Mouse (Mus musculus) embryonic facial prominence, embryonic 15.5 days (tissue): ENCODE results near the gene Rpf1. TPM values are rescaled to one million over a fixed set of nuclear protein-coding genes. Genes with fewer than 3 reads are reported as not detected.

Experiments
- ATAC-seq: fragments of 200-750 bp; cut with Nextera tagmentation; 2 replicates; pipeline ENCODE4 v1.8.0; 2017; ENCODE audit warnings: low read depth, moderate TSS enrichment; ENCODE audit not compliant: insufficient number of reproducible peaks, low FRiP score, low TSS enrichment
- H3K27ac ChIP-seq: fragments of 300-500 bp; sonication (generic); replicated peaks from 2 replicates; pipeline ENCODE4 v1.5.1; 2015; ENCODE audit warnings: mild to moderate bottlenecking, inconsistent platforms
- H3K27me3 ChIP-seq: fragments of 300-500 bp; sonication (generic); 2 replicates; pipeline ENCODE4 v1.6.1; 2015; ENCODE audit warnings: inconsistent platforms
- H3K36me3 ChIP-seq: fragments of 300-500 bp; sonication (generic); 2 replicates; pipeline ENCODE4 v1.6.1; 2015; ENCODE audit warnings: mild to moderate bottlenecking, inconsistent platforms
- H3K4me1 ChIP-seq: fragments of 300-500 bp; sonication (generic); 2 replicates; pipeline ENCODE4 v1.6.1; 2015; ENCODE audit warnings: inconsistent platforms
- H3K4me2 ChIP-seq: fragments of 300-500 bp; sonication (generic); replicated peaks from 2 replicates; pipeline ENCODE4 v1.6.1; 2015; ENCODE audit warnings: mild to moderate bottlenecking, inconsistent platforms
- H3K4me3 ChIP-seq: fragments of 300-500 bp; sonication (generic); replicated peaks from 2 replicates; pipeline ENCODE4 v1.5.1; 2015; ENCODE audit warnings: mild to moderate bottlenecking, inconsistent platforms
- H3K9ac ChIP-seq: fragments of 300-500 bp; sonication (generic); 2 replicates; pipeline ENCODE4 v1.6.1; 2015; ENCODE audit warnings: inconsistent platforms
- H3K9me3 ChIP-seq: fragments of 300-500 bp; sonication (generic); replicated peaks from 2 replicates; pipeline ENCODE4 v1.6.1; 2016; ENCODE audit warnings: inconsistent platforms
- WGBS: fragments of 180-500 bp; shearing (Covaris S2); methylation state at CpG from one replicate; pipeline ENCODE4 v1.1.7; 2015; 5-methylcytosine and 5-hydroxymethylcytosine counted together
- polyA plus RNA-seq: library from polyadenylated mRNA; unstranded; fragments of >200 nt; fragmentation: Nextera tagmentation; extraction: Ambion mirVana; gene quantifications from 2 replicates; pipeline ENCODE4 v1.2.1, GENCODE M21; 2015

Gene Rpf1
- polyA plus RNA-seq, 1 experiment from 2014 or later: 40.5 TPM

DNA sequence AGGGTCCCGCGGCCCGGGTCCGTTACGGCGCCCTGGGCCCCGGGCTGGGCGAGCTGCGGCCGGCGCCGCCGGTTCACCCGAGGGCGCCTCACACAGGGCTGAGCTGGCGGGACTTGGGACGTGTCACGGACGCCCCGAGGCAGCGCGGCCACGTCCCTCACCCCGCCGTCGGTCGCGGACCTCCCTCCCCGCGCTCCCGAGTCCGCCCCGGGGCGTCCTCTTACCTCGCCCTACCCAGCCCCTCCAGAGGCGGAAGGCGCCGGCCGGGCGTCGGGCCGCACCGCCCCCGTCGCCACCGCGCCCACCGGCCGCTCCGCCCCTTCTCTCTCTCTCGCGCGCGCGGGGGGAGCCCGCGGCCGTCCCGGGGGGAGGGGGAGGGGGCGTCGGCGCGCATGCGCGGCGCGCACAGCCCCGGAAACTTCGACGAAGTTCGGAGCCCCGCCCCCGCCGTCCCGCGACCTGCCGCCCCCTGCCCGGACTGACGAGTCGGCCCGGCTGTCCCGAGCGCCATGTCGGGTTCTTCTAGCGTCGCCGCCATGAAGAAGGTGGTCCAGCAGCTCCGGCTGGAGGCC is 21.7 kb downstream of the Rpf1 start, which contains the start of the genes Spata1 and Gng5:
Spata1 (minus strand) TSS at position 323 of the 572 bp plus-strand sequence.
Gng5 (plus strand) TSS at position 377 of the 572 bp plus-strand sequence.
- H3K4me2 ChIP-seq: peak within 1 kb of the TSS; percentile 64
- peaks cover 11% of the 10 kb centered on the region; the same call in 1 of the 2 replicates for H3K36me3 ChIP-seq
- no peaks in the 10 kb centered on the region for H3K9me3 ChIP-seq
- WGBS: under 1% methylated on average over 67 of the region's 88 CpGs
- peak within 1 kb of the TSS; percentile 76 for H3K4me3 ChIP-seq
- H3K27me3 ChIP-seq: no peaks in the 10 kb centered on the region
- H3K9ac ChIP-seq: peak within 1 kb of the TSS; percentile 94
- H3K27ac ChIP-seq: peak within 1 kb of the TSS; percentile 96
- peaks cover 17% of the 10 kb centered on the region for H3K4me1 ChIP-seq
- peak; percentile 96 for ATAC-seq

DNA sequence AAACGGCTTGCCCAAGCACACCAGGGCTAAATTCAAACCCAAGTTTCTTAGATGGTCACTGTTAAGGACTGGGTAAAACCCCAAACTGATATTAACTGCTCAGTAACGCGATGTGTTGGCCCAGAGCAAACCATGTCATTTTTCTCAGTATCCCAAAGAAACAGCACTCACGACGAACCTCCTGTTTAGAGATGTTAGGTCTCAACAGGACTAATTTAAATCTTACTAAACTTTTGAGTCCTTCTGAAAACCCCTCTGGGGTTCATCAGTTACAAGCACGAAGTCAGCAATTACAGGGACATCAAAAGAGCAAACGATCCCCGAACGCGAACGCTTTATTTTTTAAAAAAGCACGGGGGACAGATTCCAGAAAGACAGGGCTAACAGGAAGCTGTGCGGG is 22.2 kb downstream of the Rpf1 start:
- H3K27me3 ChIP-seq: no peaks in the 10 kb centered on the region
- peak overlapping the region; percentile 90 for H3K9ac ChIP-seq
- peak overlapping the region; percentile 96 for H3K27ac ChIP-seq
- H3K9me3 ChIP-seq: no peaks in the 10 kb centered on the region
- ATAC-seq: no peak
- peak overlapping the region; percentile 64 for H3K4me2 ChIP-seq
- H3K36me3 ChIP-seq: peaks cover 11% of the 10 kb centered on the region; the same call in 1 of the 2 replicates
- WGBS: 1% methylated on average over 13 of the region's 13 CpGs
- peaks cover 17% of the 10 kb centered on the region for H3K4me1 ChIP-seq
- H3K4me3 ChIP-seq: peak overlapping the region; percentile 76

DNA sequence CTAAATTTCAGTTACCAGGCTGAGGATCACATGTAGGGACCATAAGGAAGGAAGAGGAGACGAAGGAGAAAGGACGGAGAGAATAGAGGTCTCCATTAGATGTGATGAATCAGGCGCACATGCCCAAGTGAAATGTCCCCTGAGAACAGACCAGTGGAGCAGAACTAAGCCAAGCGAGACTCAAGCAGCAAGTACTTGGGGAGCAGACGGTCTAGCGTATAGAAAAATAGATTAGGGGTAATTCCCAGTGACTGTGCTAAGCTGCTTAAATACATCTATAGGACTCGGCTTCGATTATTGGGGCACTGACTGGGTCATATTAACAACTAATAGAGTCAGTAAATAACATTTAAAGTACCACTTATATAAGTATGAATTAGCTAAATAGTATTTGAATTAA is 26.3 kb downstream of the Rpf1 start:
- Histone ChIP-seq H3K36me3 (no peaks in the 10 kb centered on the region), H3K27me3 (no peaks in the 10 kb centered on the region), H3K4me2 (no peak overlapping the region), H3K4me1 (0 out of 2 replicates have a peak, but pooled peaks cover 6% of the 10 kb centered on the region), H3K27ac (no peak overlapping the region), H3K9ac (no peak overlapping the region), H3K9me3 (no peaks in the 10 kb centered on the region), H3K4me3 (no peak overlapping the region)
- ATAC-seq: no peak
- WGBS: 82% methylated on average over 8 of the region's 8 CpGs

DNA sequence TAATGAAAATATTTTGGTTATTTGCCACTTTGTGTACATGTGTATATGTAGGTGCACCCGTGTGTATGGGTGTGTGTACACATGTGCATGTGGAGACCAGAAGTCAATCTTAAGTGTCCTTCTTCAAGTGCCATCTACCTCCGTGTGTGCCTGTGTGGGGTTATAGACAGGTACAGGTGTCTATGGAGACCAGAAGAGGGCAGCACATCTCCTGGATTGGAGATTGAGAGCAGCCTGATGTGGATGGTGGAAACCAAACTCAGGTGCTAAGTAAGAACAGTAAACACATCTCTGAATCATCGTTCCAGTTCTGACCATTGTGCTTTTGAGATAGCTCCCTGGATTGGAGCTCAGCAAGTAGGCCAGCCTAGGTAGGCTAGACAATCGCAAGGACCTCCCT is 34.8 kb downstream of the Rpf1 start:
- Histone ChIP-seq H3K27me3 (no peaks in the 10 kb centered on the region), H3K9me3 (no peaks in the 10 kb centered on the region), H3K4me3 (no peak overlapping the region), H3K9ac (no peak overlapping the region), H3K36me3 (no peaks in the 10 kb centered on the region), H3K4me1 (no peaks in the 10 kb centered on the region), H3K27ac (no peak overlapping the region), H3K4me2 (no peak overlapping the region)
- no peak for ATAC-seq
- WGBS: 85% methylated on average over 4 of the region's 4 CpGs

DNA sequence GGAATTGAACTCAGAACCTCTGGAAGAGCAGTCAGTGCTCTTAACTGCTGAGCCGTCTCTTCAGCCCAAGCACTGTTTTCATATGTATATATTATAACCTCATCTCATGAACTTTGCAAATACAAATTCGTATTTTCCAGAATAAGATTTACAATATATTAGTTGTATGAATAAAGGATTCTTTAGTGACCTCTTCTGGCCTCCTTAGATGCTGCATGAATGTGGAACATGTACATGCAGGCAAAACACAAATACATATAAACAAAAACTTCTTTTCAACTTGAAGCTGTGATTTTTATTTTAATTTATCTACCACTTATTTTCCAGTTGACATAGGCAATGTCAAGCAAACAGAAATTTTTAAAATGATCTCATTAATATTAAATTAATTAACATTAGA is 39.2 kb downstream of the Rpf1 start:
- H3K4me1 ChIP-seq: no peaks in the 10 kb centered on the region
- no peak overlapping the region for H3K4me2 ChIP-seq
- H3K27me3 ChIP-seq: no peaks in the 10 kb centered on the region
- no peaks in the 10 kb centered on the region for H3K36me3 ChIP-seq
- H3K9ac ChIP-seq: no peak overlapping the region
- H3K9me3 ChIP-seq: no peaks in the 10 kb centered on the region
- H3K27ac ChIP-seq: no peak overlapping the region
- 66% methylated on average over 2 of the region's 2 CpGs for WGBS
- no peak overlapping the region for H3K4me3 ChIP-seq
- no peak for ATAC-seq

DNA sequence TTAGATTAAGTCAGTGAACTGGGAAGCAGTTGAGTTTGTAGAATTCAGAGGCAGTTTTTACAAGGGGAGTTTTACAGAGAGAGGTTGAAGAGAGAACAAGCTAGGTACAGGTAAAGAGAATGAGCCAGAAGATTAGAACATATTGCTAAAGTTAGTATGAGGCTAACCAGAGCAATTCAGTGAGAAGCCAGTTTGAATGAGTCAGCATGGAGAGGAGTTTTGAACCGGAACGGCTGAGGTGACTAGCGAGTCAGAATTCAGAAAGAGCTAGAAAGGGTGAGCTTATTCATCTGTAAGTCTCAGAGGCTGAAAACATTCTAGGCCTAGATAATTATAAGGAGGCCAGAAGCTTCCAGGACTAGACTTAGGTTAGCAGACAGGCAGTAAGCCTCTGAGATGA is 46.8 kb downstream of the Rpf1 start:
- ATAC-seq: no peak
- H3K4me3 ChIP-seq: no peak overlapping the region
- H3K27ac ChIP-seq: no peak overlapping the region

DNA sequence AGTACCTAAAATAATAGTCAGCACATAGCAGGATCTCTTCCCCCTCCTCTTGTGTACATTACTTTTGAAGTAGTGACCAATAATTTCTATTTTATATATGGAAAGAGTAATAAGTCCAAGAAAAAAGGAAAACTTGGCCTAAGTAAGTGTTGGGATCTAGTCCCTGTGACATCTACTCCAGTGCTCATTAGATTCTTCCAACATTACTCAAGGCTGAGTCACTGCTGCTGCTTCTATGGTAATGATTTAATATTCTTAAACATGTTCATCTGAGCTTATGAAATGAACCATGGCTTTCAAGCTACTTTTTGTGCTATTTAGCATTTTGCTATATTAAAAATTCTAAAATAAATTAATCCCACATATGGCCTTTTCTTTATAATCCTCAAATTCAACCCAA is 47.5 kb downstream of the Rpf1 start:
- Histone ChIP-seq H3K9me3 (no peaks in the 10 kb centered on the region), H3K36me3 (no peaks in the 10 kb centered on the region), H3K9ac (no peak overlapping the region), H3K27ac (no peak overlapping the region), H3K27me3 (no peaks in the 10 kb centered on the region), H3K4me3 (no peak overlapping the region), H3K4me2 (no peak overlapping the region), H3K4me1 (no peaks in the 10 kb centered on the region)
- ATAC-seq: no peak

More for the DNA sequence above, 46.8 kb downstream of the Rpf1 start:
- H3K4me2 ChIP-seq: no peak overlapping the region
- H3K36me3 ChIP-seq: no peaks in the 10 kb centered on the region
- H3K9ac ChIP-seq: no peak overlapping the region
- no peaks in the 10 kb centered on the region for H3K4me1 ChIP-seq
- H3K9me3 ChIP-seq: no peaks in the 10 kb centered on the region
- 96% methylated on average over 3 of the region's 3 CpGs for WGBS
- no peaks in the 10 kb centered on the region for H3K27me3 ChIP-seq

DNA sequence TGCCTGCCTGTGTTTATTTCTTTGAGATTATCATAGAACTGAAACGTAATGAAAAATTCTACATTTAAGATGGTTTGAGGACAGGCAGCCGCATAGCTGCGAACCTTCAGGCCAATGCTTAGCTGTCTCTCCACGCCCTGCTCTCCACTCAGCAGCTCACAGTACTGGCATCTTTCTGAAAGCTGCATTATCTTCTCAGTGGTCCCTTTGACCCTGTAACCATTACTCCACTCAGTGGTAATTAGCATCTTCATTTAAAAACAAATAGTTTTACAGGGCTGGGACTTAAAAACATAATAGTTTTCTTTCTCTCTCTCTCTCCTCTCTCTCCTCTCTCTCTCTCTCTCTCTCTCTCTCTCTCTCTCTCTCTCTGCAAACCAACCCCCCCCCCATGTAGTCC is 48.6 kb downstream of the Rpf1 start:
- no peak for ATAC-seq
- no peak overlapping the region for H3K4me3 ChIP-seq
- no peaks in the 10 kb centered on the region for H3K4me1 ChIP-seq
- H3K27ac ChIP-seq: no peak overlapping the region
- WGBS: 60% methylated on average over 4 of the region's 4 CpGs
- no peaks in the 10 kb centered on the region for H3K9me3 ChIP-seq
- no peaks in the 10 kb centered on the region for H3K27me3 ChIP-seq
- H3K4me2 ChIP-seq: no peak overlapping the region
- no peaks in the 10 kb centered on the region for H3K36me3 ChIP-seq
- no peak overlapping the region for H3K9ac ChIP-seq

DNA sequence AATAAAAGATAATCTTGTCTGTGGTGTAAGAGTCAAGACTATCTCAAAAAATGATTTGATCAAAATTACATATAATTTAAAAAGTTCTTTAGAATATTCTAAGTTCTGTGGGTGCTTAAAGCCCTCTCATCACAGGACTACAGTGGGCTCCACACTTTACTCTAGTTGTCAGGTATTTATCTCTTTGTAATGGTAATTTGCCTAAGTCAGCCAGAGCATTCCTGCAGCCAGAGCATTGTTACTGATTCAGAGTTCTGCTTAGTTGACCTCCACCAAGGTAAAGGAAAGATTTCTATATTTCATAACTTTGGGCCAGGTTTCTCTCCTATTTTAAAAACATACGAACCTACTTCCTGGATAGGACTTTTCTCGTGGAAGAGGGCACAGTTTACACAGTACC is 52.0 kb downstream of the Rpf1 start:
- ATAC-seq: no peak
- no peak overlapping the region for H3K9ac ChIP-seq
- no peaks in the 10 kb centered on the region for H3K36me3 ChIP-seq
- H3K27me3 ChIP-seq: no peaks in the 10 kb centered on the region
- H3K9me3 ChIP-seq: no peaks in the 10 kb centered on the region
- H3K4me1 ChIP-seq: no peaks in the 10 kb centered on the region
- H3K4me2 ChIP-seq: no peak overlapping the region
- WGBS: 83% methylated on average over 2 of the region's 2 CpGs
- no peak overlapping the region for H3K4me3 ChIP-seq
- no peak overlapping the region for H3K27ac ChIP-seq

DNA sequence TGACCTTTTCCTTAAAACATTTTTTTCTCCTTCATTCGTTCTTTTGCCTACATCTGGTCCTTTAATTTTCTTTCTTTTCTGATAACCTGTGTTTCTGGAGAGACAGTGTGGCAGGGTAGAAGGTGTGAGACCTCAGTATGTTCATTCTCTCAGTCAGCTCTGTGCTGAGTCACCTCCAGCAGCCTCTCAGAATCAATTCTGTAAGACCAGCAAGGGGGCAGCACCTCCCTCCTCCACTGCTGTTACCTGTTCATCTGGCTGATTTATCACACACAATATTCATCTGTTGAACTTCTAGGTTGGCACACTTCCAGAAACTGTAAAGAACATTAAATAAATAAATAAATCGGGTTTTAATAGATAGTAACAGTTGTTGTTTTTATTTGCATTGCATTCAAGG is 58.3 kb downstream of the Rpf1 start:
- H3K4me2 ChIP-seq: no peak overlapping the region
- H3K4me3 ChIP-seq: no peak overlapping the region
- no peaks in the 10 kb centered on the region for H3K27me3 ChIP-seq
- H3K27ac ChIP-seq: no peak overlapping the region
- ATAC-seq: no peak
- H3K9ac ChIP-seq: no peak overlapping the region
- no peaks in the 10 kb centered on the region for H3K9me3 ChIP-seq
- 48% methylated on average over 2 of the region's 2 CpGs for WGBS
- no peaks in the 10 kb centered on the region for H3K4me1 ChIP-seq
- H3K36me3 ChIP-seq: no peaks in the 10 kb centered on the region
